Mouse (Mus musculus): ENCODE results near the gene Cabp2. TPM values are rescaled to one million over a fixed set of nuclear protein-coding genes. Genes with fewer than 3 reads are reported as not detected.

Gene Cabp2
- polyA plus RNA-seq, 1 experiment from 2014 or later = 0.22 TPM

DNA sequence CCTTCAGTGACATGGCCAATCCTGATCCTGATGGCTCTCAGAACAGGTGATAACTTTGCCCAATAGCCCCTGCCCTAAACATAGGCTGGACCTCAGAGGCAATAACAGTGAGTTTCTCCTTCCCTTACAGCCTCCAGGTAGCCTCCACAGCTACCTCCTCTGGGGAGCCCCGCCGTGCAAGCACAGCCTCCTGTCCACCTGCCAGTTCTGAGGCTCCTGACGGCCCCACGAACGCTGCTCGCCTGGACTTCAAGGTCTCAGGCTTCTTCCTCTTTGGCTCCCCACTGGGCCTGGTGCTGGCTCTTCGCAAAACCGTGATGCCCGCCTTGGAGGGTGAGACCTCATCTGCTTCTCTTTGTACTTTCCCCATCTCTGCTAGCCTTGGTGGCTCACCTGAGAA lies 27.2 kb downstream of the Cabp2 start:
- H3K36me3 ChIP-seq = peaks cover 21% of the 10 kb centered on the region
- 81% methylated on average over 9 of the region's 9 CpGs for WGBS
- no peak overlapping the region for H3K4me2 ChIP-seq (replicated peaks)
- H3K27ac ChIP-seq = no peak overlapping the region
- no peak for ATAC-seq (ENCODE audit: insufficient number of reproducible peaks, insufficient read depth, low FRiP score, low TSS enrichment)
- H3K4me3 ChIP-seq = no peak overlapping the region
- no peak overlapping the region for H3K9ac ChIP-seq
- peaks cover 4% of the 10 kb centered on the region; the same call in 1 of the 2 replicates for H3K4me1 ChIP-seq
- no peaks in the 10 kb centered on the region for H3K9me3 ChIP-seq
- 0 out of 2 replicates have a peak, but pooled peaks cover 4% of the 10 kb centered on the region for H3K27me3 ChIP-seq

DNA sequence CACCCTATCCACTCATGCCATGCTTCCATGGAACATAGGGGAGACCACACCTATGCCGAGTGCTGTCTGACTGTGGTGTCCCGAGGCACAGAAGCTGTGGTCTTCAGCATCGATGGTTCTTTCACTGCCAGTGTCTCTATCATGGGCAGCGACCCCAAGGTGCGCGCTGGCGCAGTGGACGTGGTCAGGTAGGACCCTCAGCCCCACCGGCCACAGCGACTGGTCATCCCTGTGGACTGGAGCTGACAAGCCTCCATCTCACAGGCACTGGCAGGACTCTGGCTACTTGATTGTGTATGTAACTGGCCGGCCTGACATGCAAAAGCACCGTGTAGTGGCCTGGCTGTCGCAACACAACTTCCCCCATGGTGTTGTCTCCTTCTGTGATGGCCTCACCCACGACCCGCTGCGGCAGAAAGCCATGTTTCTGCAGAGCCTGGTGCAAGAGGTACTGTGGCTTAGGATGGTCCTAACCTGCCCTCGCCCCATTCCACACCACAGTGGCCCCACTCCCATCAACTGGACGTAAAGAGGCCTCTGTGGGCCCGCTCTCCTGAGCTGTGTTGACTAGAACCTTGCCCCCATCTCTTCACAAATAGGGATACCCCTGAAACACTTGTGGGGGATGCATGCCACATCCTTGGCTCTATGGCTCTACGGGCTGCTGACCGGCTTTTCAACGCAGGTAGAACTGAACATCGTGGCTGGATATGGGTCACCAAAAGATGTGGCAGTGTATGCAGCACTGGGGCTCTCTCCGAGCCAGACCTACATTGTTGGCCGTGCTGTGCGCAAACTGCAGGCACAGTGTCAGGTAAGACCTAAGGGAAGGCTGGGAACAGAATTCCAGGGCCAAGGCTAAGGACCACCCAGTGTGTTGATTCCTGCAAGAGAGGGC lies 30.9 kb downstream of the Cabp2 start:
- H3K9me3 ChIP-seq = no peaks in the 10 kb centered on the region
- no peak for ATAC-seq (ENCODE audit: insufficient number of reproducible peaks, insufficient read depth, low FRiP score, low TSS enrichment)
- no peak overlapping the region for H3K4me2 ChIP-seq (replicated peaks)
- H3K27ac ChIP-seq = no peak overlapping the region
- H3K27me3 ChIP-seq = no peaks in the 10 kb centered on the region
- peaks cover 58% of the 10 kb centered on the region for H3K36me3 ChIP-seq
- H3K9ac ChIP-seq = no peak overlapping the region
- no peak overlapping the region for H3K4me3 ChIP-seq
- peaks cover 7% of the 10 kb centered on the region; the same call in 1 of the 2 replicates for H3K4me1 ChIP-seq
- 92% methylated on average over 26 of the region's 26 CpGs for WGBS

DNA sequence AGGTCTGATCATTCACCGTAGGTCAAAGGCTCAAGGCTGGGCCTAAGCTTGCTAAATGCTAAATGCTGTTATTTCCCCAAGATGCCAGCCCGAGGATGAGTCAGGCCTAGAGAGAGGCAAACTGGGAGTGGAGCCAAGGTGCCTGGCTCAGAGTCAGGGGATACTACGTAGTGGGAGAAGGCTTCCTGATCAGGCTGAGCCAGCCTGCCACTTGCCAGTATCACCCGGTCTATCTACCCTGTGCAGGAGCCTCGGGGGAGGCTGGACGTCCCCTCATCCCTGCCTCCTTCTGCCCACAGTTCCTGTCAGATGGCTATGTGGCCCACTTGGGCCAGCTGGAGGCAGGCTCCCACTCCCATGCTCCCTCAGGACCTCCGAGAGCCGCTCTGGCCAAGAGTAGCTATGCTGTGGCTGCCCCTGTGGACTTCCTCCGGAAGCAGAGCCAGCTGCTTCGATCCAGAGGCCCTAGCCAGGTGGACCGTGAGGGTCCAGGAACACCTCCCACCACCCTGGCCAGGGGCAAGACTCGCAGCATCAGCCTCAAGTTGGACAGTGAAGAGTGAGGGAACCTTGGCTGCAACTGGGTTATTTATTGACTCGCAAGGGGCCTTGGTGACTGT lies 31.9 kb downstream of the Cabp2 start:
- no peaks in the 10 kb centered on the region for H3K9me3 ChIP-seq
- no peak overlapping the region for H3K4me2 ChIP-seq (replicated peaks)
- no peak overlapping the region for H3K27ac ChIP-seq
- H3K27me3 ChIP-seq = no peaks in the 10 kb centered on the region
- 73% methylated on average over 13 of the region's 13 CpGs for WGBS
- no peak for ATAC-seq (ENCODE audit: insufficient number of reproducible peaks, insufficient read depth, low FRiP score, low TSS enrichment)
- no peak overlapping the region; the same call in 1 of the 2 replicates for H3K9ac ChIP-seq
- peaks cover 68% of the 10 kb centered on the region for H3K36me3 ChIP-seq
- H3K4me1 ChIP-seq = peaks cover 7% of the 10 kb centered on the region; the same call in 1 of the 2 replicates
- H3K4me3 ChIP-seq = no peak overlapping the region

DNA sequence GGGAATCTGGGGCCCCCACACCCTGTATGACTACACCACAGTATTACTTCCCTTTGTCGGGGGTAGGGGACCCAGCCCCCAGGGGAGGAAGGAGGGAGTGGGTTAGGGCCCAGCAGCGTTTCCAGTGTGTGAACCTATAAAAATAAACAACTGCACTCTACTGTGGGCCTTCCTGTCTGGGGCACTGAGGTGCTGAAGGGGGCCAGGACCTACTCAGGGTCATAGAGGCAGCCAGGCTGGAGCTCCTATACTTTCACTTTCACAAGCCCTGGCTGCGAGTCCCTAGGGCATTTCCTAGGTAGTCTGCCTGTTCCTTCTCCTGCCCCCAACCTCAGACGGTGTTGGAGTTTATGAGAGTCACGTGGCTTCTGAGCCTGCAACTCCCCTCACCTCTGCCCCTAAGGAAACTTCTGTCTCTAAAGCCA lies 32.4 kb downstream of the Cabp2 start:
- no peaks in the 10 kb centered on the region for H3K27me3 ChIP-seq
- no peak overlapping the region for H3K9ac ChIP-seq
- H3K9me3 ChIP-seq = no peaks in the 10 kb centered on the region
- no peak for ATAC-seq (ENCODE audit: insufficient number of reproducible peaks, insufficient read depth, low FRiP score, low TSS enrichment)
- peaks cover 7% of the 10 kb centered on the region; the same call in 1 of the 2 replicates for H3K4me1 ChIP-seq
- no peak overlapping the region for H3K4me2 ChIP-seq (replicated peaks)
- peaks cover 69% of the 10 kb centered on the region for H3K36me3 ChIP-seq
- H3K27ac ChIP-seq = no peak overlapping the region
- 48% methylated on average over 5 of the region's 5 CpGs for WGBS
- H3K4me3 ChIP-seq = no peak overlapping the region

DNA sequence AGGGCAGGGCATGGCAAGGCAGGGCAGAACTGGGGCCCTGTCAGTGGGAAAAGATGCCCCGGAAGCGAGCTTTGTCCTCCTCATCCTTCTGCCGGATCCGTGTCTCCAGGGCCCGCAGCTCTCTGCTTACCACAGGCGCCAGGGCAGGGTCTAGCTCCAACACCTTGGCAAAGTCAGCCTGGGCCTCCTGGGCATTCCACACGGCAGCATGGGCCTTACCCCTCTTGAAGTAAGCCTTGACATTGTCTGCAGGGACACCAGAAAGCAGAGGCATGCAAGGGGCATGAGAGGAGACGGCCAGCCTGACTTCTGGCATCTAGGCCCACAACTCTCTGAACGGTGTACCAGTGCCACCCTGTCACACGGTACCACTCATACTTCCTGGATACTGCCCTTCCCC lies 33.2 kb downstream of the Cabp2 start:
- 88% methylated on average over 10 of the region's 10 CpGs for WGBS
- Histone ChIP-seq H3K4me2 (replicated peaks) (no peak overlapping the region), H3K4me1 (peaks cover 7% of the 10 kb centered on the region; the same call in 1 of the 2 replicates), H3K9ac (no peak overlapping the region), H3K4me3 (no peak overlapping the region), H3K27ac (no peak overlapping the region), H3K36me3 (peaks cover 69% of the 10 kb centered on the region), H3K9me3 (no peaks in the 10 kb centered on the region), H3K27me3 (no peaks in the 10 kb centered on the region)
- ATAC-seq (ENCODE audit: insufficient number of reproducible peaks, insufficient read depth, low FRiP score, low TSS enrichment) = no peak

DNA sequence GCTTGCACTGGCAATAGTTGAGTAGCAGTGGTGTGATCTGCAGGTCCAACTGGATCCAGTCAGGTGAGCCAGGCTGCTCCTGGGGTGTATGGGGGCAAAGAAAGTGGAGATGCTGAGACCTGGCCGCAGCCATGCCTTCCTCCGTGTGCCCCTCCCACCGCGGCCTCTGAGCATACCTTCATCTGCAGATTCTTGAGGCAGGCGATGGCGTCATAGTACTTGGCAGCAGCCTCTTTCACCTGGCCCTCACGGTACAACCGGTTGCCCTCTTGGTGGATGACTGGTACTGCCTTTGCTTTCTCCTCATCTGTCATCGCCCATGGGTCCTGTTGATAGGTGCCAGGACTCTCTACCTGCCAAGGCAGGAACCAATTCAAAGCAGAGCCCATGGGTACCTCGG lies 33.8 kb downstream of the Cabp2 start:
- Histone ChIP-seq H3K36me3 (peaks cover 69% of the 10 kb centered on the region), H3K27me3 (no peaks in the 10 kb centered on the region), H3K4me2 (replicated peaks) (no peak overlapping the region), H3K4me3 (no peak overlapping the region), H3K27ac (no peak overlapping the region), H3K9me3 (no peaks in the 10 kb centered on the region), H3K9ac (no peak overlapping the region), H3K4me1 (peaks cover 8% of the 10 kb centered on the region; the same call in 1 of the 2 replicates)
- ATAC-seq (ENCODE audit: insufficient number of reproducible peaks, insufficient read depth, low FRiP score, low TSS enrichment) = no peak
- 95% methylated on average over 10 of the region's 10 CpGs for WGBS

DNA sequence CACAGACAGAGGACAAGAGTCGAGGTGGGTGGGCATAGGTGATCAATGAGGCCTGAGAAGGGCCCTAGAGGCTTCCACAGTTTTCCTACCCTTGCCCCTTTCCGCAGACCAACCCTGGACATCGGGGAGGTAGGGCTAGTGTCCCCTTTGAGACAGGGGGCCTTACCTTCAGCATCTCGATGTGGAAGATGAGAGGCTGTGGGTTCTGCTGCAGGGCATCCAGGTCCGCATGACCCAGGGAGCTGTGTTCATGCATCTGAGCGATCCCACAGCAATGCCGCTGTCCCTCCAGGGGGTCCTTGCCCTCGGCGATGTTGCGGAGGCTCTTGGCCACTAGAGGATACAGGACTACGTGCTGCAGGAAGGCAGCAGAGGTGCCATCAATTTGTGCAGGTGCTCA lies 34.4 kb downstream of the Cabp2 start:
- ATAC-seq (ENCODE audit: insufficient number of reproducible peaks, insufficient read depth, low FRiP score, low TSS enrichment) = no peak
- Histone ChIP-seq H3K27me3 (no peaks in the 10 kb centered on the region), H3K27ac (no peak overlapping the region), H3K9me3 (no peaks in the 10 kb centered on the region), H3K4me3 (no peak overlapping the region), H3K9ac (no peak overlapping the region), H3K36me3 (peaks cover 69% of the 10 kb centered on the region), H3K4me1 (peaks cover 15% of the 10 kb centered on the region; the same call in 1 of the 2 replicates), H3K4me2 (replicated peaks) (no peak overlapping the region)
- WGBS = 86% methylated on average over 11 of the region's 11 CpGs

DNA sequence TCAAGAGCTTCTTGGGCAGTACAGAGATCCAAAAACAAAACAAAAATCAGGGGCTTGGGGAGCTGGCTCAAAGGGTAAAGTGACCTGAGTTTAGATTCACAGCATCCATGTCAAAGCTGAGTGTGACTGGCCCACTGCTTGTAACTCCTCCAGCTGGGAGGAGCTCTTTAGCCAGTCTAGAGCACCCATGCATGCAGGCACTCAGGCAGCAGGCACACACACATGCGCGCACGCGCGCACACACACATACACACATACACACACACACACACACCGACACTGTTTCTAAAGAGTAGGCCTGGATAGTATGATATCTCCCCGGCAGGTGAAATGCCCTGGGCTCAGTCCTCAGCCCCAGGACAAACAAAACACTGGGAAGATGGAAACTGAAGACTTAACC lies 35.6 kb downstream of the Cabp2 start:
- Histone ChIP-seq H3K27ac (no peak overlapping the region), H3K4me3 (no peak overlapping the region)
- no peak for ATAC-seq (ENCODE audit: insufficient number of reproducible peaks, insufficient read depth, low FRiP score, low TSS enrichment)

DNA sequence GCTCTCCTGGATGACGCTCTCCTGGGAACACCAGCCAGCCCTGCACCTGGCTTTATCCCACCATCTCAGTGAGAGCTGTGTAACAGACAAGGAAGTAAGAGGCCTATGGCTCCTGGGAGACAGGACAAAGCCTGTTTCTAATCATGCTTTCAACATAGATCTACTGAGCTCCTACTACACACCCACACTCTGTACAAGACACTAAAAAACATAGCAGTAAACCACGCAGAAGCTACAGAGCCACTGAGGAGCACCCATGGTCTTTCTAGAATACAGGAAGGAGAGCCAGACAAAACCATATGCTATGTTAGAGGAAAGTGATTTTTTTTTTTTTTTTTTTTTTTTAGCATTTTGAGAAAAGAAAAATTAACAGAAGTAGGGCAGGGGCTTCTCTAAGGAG lies 37.0 kb downstream of the Cabp2 start:
- no peak overlapping the region for H3K9ac ChIP-seq

More for the DNA sequence above, 35.6 kb downstream of the Cabp2 start:
- Histone ChIP-seq H3K4me2 (replicated peaks) (no peak overlapping the region), H3K4me1 (peaks cover 16% of the 10 kb centered on the region; the same call in 1 of the 2 replicates), H3K36me3 (peaks cover 62% of the 10 kb centered on the region), H3K9ac (no peak overlapping the region), H3K9me3 (no peaks in the 10 kb centered on the region), H3K27me3 (no peaks in the 10 kb centered on the region)
- 98% methylated on average over 7 of the region's 7 CpGs for WGBS

DNA sequence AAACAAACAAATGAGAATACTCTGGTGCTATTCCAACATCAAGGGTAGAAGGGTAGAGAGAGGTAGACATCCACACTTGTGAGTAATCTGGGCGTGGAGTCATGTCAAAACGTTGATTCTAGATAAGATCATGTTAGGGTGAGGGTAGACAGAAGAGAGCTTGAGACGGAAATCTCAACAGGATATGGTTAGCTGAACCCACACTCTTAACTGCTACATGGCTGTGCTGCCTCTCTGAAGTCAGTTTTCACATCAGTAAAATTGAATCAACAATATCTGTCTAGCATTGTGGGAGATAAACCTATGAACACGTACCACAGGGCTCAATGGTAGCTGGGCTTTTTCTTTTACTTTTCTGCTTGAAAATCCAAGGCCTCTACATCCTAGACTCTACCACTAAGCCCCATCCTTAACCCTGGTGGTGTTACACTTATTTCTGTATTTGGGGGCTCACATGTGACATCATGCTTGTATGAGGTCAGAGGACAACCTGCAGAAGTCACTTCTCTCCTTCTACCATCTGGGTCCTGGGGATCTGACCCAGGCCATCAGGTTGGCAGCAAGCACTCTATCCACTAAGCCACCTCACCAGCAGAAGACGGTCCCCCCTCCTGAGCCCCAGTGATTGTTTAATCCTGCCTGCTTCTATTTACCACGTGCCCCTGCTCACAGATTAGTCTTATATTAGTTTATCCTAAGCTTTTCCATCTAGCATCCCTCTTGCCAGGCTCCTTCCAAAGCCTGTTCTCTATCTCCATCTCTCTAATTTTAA lies 38.5 kb downstream of the Cabp2 start:
- H3K4me3 ChIP-seq = peak overlapping the region; percentile 51; the same call in 1 of the 2 replicates
- no peak for ATAC-seq (ENCODE audit: insufficient number of reproducible peaks, insufficient read depth, low FRiP score, low TSS enrichment)
- 0 out of 2 replicates have a peak, but pooled peaks cover 9% of the 10 kb centered on the region for H3K4me1 ChIP-seq
- H3K36me3 ChIP-seq = peaks cover 34% of the 10 kb centered on the region
- WGBS = 88% methylated on average over 6 of the region's 6 CpGs
- H3K9me3 ChIP-seq = no peaks in the 10 kb centered on the region
- H3K27ac ChIP-seq = no peak overlapping the region
- H3K27me3 ChIP-seq = no peaks in the 10 kb centered on the region
- peak overlapping the region; percentile 54 for H3K4me2 ChIP-seq (replicated peaks)
- H3K9ac ChIP-seq = no peak overlapping the region

More for the DNA sequence above, 37.0 kb downstream of the Cabp2 start:
- Histone ChIP-seq H3K4me3 (no peak overlapping the region), H3K9me3 (no peaks in the 10 kb centered on the region), H3K27me3 (no peaks in the 10 kb centered on the region), H3K4me2 (replicated peaks) (no peak overlapping the region), H3K4me1 (peaks cover 14% of the 10 kb centered on the region; the same call in 1 of the 2 replicates), H3K27ac (no peak overlapping the region), H3K36me3 (peaks cover 50% of the 10 kb centered on the region)
- WGBS = 86% methylated on average over 2 of the region's 2 CpGs
- ATAC-seq (ENCODE audit: insufficient number of reproducible peaks, insufficient read depth, low FRiP score, low TSS enrichment) = no peak

DNA sequence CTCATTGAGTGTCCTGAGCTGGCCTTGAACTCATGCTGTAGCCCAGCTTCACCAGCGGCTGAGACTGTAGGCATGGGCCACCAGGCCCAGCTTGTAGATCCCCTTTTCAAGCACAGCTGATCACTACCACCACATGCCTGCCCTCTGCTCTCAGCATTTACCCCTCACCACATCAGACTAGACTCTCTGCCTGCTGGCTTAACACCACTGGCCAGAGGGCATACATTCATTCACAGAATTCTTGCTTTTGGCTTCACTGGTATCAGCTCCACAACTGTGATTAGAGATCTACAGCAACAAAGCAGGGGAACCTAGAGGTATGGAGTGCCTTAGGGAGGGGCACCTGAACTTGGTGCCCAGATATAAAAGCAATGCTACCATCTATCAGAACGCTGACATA lies 39.1 kb downstream of the Cabp2 start:
- 0 out of 2 replicates have a peak, but pooled peaks cover 9% of the 10 kb centered on the region for H3K4me1 ChIP-seq
- no peak overlapping the region for H3K9ac ChIP-seq
- H3K36me3 ChIP-seq = peaks cover 28% of the 10 kb centered on the region
- peak overlapping the region; percentile 51 for H3K4me3 ChIP-seq
- no peaks in the 10 kb centered on the region for H3K9me3 ChIP-seq
- H3K27ac ChIP-seq = no peak overlapping the region
- WGBS = 95% methylated on average over 2 of the region's 2 CpGs
- no peak for ATAC-seq (ENCODE audit: insufficient number of reproducible peaks, insufficient read depth, low FRiP score, low TSS enrichment)
- H3K27me3 ChIP-seq = no peaks in the 10 kb centered on the region
- peak overlapping the region; percentile 54 for H3K4me2 ChIP-seq (replicated peaks)

Data from embryonic facial prominence, embryonic 12.5 days (tissue).